Mouse (Mus musculus) granulocyte monocyte progenitor cell, adult 5-6 weeks (primary cell): ENCODE data around the gene Dlg3. TPM values are rescaled to one million over a fixed set of nuclear protein-coding genes. Genes with fewer than 3 reads are reported as not detected.

ENCODE experiments used
- ATAC-seq: replicated peaks from 2 replicates; pipeline ENCODE4 v1.8.0; 2016; ENCODE audit warnings: mild to moderate bottlenecking, moderate TSS enrichment, inconsistent platforms; ENCODE audit not compliant: poor library complexity, severe bottlenecking
- total RNA-seq, 2 experiments: library from RNA; stranded (forward) in 1 of 2; stranded (reverse) in 1 of 2; fragments of 200-712, 200-1000 nt in 1 of 2; fragments of >200 nt in 1 of 2; fragmentation: Nextera tagmentation in 1 of 2; gene quantifications; 2 replicates each; pipeline ENCODE4 v1.2.3; 2014 to 2017

Dlg3 gene
- total RNA-seq, 2 experiments from 2014 or later = 2.7 to 6.3 TPM

GRCm38 (mm10) chrX:100796741-100797090 lies 29.2 kb downstream of the Dlg3 start:
- ATAC-seq = no peak

GRCm38 (mm10) chrX:100797370-100797769 lies 29.8 kb downstream of the Dlg3 start:
- no peak for ATAC-seq

- no peak for ATAC-seq
Observed at GRCm38 (mm10) chrX:100797851-100798527, 30.5 kb downstream of the Dlg3 start.

GRCm38 (mm10) chrX:100800643-100801042 lies 33.1 kb downstream of the Dlg3 start:
- ATAC-seq = no peak

GRCm38 (mm10) chrX:100802034-100802433 lies 34.5 kb downstream of the Dlg3 start:
- ATAC-seq = no peak

GRCm38 (mm10) chrX:100811129-100811528 lies 43.6 kb downstream of the Dlg3 start:
- no peak for ATAC-seq

- ATAC-seq = peak; percentile 63
Observed at GRCm38 (mm10) chrX:100814139-100814538, 46.6 kb downstream of the Dlg3 start.

GRCm38 (mm10) chrX:100815766-100816165 lies 48.2 kb downstream of the Dlg3 start:
- ATAC-seq = no peak

- no peak for ATAC-seq
Observed at GRCm38 (mm10) chrX:100818681-100819080, 51.2 kb downstream of the Dlg3 start.

GRCm38 (mm10) chrX:100821149-100821548 lies 53.6 kb downstream of the Dlg3 start:
- ATAC-seq = no peak

GRCm38 (mm10) chrX:100825557-100825956 lies 58.0 kb downstream of the Dlg3 start:
- no peak for ATAC-seq

- no peak for ATAC-seq
Observed at GRCm38 (mm10) chrX:100832806-100833205, 65.3 kb downstream of the Dlg3 start.

GRCm38 (mm10) chrX:100839211-100839610 lies 71.7 kb downstream of the Dlg3 start:
- ATAC-seq = no peak

Other genes with a start within 250 kb of the Dlg3 start
- not detected in 2 replicates for gene Dgat2l6, start 242.9 kb upstream of the Dlg3 start, total RNA-seq (2014; fragmentation: Nextera tagmentation)
- gene Dgat2l6, start 242.9 kb upstream of the Dlg3 start, total RNA-seq (2017) = not detected in 2 replicates
- gene Awat1, start 195.5 kb upstream of the Dlg3 start, total RNA-seq (2014; fragmentation: Nextera tagmentation) = not detected in 2 replicates
- not detected in 2 replicates for gene Awat1, start 195.5 kb upstream of the Dlg3 start, total RNA-seq (2017)
- gene P2ry4, start 172.9 kb upstream of the Dlg3 start, total RNA-seq (2014; fragmentation: Nextera tagmentation) = not detected in 2 replicates
- gene P2ry4, start 172.9 kb upstream of the Dlg3 start, total RNA-seq (2017) = not detected in 2 replicates
- not detected in 2 replicates for gene Arr3, start 162.2 kb upstream of the Dlg3 start, total RNA-seq (2014; fragmentation: Nextera tagmentation)
- gene Arr3, start 162.2 kb upstream of the Dlg3 start, total RNA-seq (2017) = not detected in 2 replicates
- 7.7 and 21.2 TPM in 2 replicates for gene Kif4, start 142.0 kb upstream of the Dlg3 start, total RNA-seq (2014; fragmentation: Nextera tagmentation)
- gene Kif4, start 142.0 kb upstream of the Dlg3 start, total RNA-seq (2017) = 41.5 and 48.3 TPM in 2 replicates
- gene Pdzd11, start 141.2 kb upstream of the Dlg3 start, total RNA-seq (2014; fragmentation: Nextera tagmentation) = 46.6 and 47.1 TPM in 2 replicates
- gene Pdzd11, start 141.2 kb upstream of the Dlg3 start, total RNA-seq (2017) = 31.1 and 32.3 TPM in 2 replicates
- not detected in 2 replicates for gene Gdpd2, start 37.8 kb upstream of the Dlg3 start, total RNA-seq (2014; fragmentation: Nextera tagmentation)
- gene Gdpd2, start 37.8 kb upstream of the Dlg3 start, total RNA-seq (2017) = not detected in 2 replicates